Mouse (Mus musculus) forelimb bud, embryonic 11.5 days (tissue): ENCODE measurements around the gene Focad.

Experiments used
- DNase-seq: peaks from one replicate; pipeline ENCODE4 v3.0.0-alpha.2; 2012; ENCODE audit warnings: low read depth, low spot score

The Focad gene

GRCm38 (mm10) chr4:88155490-88156160 lies 61.2 kb downstream of the Focad start:
- DNase-seq, result no peak

- no peak for DNase-seq
These were observed 62.5 kb downstream of the Focad start for GRCm38 (mm10) chr4:88156961-88157360.

DNA sequence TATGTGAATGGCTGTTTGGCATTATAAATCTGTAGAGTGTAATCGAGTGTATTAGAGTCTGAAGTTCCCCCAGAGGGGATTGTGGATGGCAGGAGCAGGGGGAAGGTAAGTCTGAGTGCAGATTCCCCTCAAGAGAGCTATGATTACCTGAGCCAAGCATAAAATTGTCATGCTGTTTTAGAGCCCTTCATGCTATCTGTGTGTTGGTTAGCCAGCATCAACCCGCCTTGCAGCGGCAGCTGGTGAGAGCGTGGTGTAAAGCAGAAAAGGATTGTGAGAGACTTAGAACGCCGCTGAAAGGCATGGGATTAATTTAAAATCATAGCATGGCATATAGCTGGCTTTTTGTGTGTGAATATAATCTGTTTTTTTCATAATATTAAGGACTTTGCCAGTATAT lies 63.2 kb downstream of the Focad start:
- no peak for DNase-seq

- DNase-seq, result no peak
These were observed 64.8 kb downstream of the Focad start for GRCm38 (mm10) chr4:88159256-88159655.

DNA sequence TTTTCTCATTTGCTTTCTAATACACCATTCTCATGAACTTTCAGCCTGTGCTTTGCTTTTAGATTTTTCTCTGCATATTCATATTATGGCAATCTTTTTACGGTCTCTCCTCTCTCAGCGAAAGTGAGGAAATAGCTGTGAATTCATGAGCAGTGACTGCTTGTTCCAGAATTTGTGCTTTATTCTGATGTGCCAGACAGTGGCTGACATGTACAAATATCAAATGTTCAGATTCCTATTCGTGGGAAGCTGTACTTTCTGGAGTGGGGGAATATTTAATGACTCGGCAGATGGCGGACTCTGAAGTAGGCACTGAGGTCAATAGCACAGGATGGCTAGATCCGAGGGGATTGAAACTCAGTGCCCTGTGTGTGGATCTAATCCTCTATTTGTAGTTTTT lies 65.3 kb downstream of the Focad start:
- no peak for DNase-seq

- DNase-seq, result no peak
These were observed 69.2 kb downstream of the Focad start for GRCm38 (mm10) chr4:88163511-88164247.

GRCm38 (mm10) chr4:88167008-88167862 lies 72.8 kb downstream of the Focad start:
- no peak for DNase-seq

GRCm38 (mm10) chr4:88175058-88175974 lies 80.9 kb downstream of the Focad start:
- no peak for DNase-seq

GRCm38 (mm10) chr4:88179296-88179695 lies 84.9 kb downstream of the Focad start:
- DNase-seq, result no peak

- DNase-seq, result no peak
These were observed 89.9 kb downstream of the Focad start for GRCm38 (mm10) chr4:88184293-88184692.

DNA sequence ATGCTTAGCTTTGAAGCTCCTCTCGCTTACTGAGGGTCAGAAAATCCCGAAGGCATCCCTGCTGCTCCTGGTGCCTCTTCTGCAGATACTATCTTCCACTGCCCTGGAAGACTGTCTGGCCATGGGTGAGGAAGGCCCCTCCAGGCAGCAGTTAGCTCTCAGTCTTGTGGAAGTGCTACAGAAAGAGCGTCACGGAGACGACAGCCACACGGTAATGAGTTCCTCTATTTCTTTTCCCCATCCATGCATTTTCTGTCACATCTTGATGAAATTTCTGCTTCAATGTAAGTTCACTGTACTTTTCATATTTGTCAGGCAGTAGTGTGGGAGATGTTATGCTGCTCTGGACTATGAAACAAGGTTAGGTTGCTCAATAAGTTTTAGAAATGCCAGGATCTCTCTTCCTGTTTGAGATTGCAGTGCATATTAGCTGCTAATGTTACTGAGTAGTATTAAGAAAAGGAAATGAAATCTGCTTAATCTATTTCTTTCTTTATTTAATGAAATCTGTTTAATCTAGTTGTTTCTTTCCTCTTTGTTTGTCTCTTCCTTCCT lies 91.5 kb downstream of the Focad start:
- no peak for DNase-seq

- no peak for DNase-seq
These were observed 93.2 kb downstream of the Focad start for GRCm38 (mm10) chr4:88187649-88188048.

- no peak for DNase-seq
These were observed 95.1 kb downstream of the Focad start for GRCm38 (mm10) chr4:88189495-88189894.

DNA sequence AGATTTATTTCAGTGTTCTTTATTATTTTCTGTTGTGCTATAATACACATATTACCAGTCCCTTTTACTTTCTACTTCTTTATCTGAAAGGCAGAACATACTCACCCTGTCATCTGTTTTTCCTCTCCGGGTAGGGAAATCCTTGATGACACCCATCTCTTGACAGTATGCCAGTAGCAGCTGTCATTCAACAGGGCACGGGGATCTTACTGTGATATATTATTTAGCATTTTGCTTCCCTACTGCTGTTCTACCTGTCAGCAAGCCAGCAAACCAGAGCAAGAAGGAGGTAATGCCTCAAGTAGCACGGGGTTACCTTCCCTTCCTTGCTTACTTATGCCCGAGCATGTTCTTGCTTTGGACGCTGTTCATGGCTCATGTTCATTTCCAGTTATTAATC lies 99.8 kb downstream of the Focad start:
- DNase-seq, result no peak

DNA sequence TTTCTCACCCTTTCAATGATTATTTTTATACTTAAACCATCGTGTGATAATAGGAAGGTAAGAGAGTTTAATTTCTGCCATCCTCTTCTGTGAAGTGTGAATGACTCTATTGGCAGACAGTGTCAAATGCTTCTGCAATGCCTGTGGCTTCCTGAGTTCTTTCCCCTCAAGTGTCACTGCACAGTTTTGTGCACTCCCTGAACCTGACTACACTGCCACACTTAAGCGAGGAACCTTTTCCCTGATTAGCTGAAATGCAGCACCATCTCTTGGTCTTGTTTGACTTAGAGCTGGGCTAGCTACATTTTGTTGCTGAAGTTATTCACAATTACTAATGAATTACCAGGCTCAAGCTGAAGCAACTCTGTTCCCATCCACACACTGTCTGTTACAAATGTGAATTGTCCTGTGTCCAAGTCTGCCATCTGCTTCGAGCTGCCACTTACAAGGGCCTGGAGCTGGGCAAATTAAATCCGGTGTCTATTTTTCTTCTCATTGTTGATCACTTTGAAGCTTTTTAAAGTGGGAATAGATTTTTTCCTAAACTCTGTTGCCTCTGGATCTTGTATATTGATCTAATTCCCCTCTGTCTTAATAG lies 101.6 kb downstream of the Focad start:
- no peak for DNase-seq

GRCm38 (mm10) chr4:88196500-88196912 lies 102.1 kb downstream of the Focad start:
- DNase-seq, result no peak

- no peak for DNase-seq
These were observed 102.8 kb downstream of the Focad start for GRCm38 (mm10) chr4:88197244-88197643.

DNA sequence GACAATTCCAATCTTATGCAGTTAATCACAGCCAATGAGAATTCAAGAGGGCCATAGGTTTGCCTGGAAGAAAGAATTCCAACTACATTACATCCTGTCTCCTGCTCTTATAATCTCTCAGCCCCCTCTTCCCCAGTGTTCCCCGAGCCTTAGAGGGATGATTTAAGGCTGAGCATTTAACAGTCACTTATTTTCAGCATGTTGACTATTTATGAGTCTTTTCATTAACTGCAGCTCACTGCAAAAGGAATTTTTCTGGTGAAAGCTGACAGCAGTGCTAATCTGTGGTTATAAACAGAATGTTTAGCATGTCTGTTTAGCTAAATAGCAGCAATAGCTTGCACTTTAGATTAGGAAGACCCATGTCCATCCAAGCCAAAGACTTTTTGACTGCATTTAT lies 104.8 kb downstream of the Focad start:
- no peak for DNase-seq

DNA sequence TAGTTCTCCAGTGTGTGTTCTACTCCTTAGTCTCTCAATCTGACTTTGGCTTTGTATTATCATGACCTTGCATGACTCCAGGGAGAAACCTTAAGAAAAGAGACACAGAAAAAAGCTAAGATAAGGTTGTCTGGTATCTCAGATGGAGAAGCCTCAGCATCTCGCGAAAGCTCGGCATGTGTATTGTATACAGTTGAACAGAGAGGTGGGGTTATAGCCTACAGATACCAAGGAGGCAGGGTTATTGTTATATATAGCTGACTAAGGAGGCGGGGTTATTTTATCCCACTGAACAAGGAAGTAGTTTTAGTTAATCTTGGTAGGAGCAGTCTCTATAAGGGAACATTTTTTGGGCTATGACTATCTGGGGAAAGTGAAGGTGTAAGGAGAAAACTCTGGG lies 106.6 kb downstream of the Focad start:
- no peak for DNase-seq

DNA sequence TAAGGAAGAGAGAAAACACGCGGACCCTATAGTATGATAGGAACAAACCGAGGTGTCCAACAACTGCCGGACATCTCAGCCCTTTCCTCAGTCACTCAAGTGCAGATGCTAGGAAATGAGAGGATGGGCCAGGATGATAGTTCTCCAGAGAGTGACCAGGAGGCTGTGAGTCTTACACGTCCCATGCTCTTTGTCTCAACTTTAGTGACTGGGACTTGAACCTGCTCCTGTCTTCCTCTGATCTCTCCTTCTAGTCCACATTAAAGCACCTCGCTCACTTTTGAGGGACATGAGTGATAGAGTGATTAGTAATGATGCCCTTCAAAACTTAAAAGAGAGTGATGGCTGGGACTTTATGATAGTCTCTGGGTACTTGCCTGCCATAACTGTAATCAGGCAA lies 114.2 kb downstream of the Focad start:
- no peak for DNase-seq
